Mouse (Mus musculus): Measurements from ENCODE around the gene Hopx. TPM values are rescaled to one million over a fixed set of nuclear protein-coding genes. Genes with fewer than 3 reads are reported as not detected.
A peak's percentile ranks its signal among the peaks of the same experiment; 100 is the strongest.

Gene Hopx
- polyA plus RNA-seq, 2 experiments from 2014 or later: 16.4 to 20.4 TPM

GRCm38 (mm10) chr5:77131879-77132278 is 17.0 kb upstream of the Hopx start:
- no peak for ATAC-seq

- ATAC-seq: peak; percentile 79
Observed at GRCm38 (mm10) chr5:77130310-77131020, 15.5 kb upstream of the Hopx start.

DNA sequence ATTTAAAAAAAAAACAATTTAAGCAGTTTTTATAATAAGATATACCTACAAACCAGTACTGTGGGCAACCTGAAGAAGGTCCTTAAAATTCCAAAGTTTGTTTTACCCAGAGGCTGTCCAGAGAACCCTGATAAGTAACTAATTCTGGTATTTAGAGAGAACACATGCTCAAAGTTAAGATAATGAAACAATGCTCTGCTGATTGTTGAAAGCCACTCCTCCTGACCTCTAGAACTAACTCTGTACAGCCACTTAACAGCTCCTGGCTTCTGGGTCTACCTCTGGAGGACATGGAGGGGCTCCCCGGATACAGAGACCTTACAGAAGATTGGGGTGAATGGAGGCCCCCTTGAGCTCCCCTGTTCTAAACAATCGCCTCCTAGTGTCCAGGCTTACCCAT is 15.0 kb upstream of the Hopx start:
- no peak for ATAC-seq

DNA sequence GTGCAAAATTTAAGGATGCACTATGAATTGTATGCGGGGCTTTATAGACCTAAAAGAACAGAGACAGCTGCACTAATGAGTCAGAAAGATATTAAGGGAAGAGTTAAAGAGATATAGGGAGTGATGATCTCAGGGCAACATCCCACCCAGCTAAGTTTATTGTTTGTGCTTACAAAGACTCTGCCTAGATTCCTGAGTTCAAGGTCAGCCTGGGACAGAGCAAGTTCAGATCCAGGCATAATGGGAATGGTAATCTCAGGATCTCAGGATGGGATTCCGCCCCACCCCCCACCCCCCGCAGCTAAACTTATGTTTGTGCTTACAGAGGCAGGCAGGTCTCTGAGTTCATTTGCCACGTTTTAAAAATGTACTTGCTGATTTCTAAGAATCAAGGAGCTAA is 13.9 kb upstream of the Hopx start:
- no peak for ATAC-seq

GRCm38 (mm10) chr5:77126415-77126968 is 11.6 kb upstream of the Hopx start:
- ATAC-seq: no peak

DNA sequence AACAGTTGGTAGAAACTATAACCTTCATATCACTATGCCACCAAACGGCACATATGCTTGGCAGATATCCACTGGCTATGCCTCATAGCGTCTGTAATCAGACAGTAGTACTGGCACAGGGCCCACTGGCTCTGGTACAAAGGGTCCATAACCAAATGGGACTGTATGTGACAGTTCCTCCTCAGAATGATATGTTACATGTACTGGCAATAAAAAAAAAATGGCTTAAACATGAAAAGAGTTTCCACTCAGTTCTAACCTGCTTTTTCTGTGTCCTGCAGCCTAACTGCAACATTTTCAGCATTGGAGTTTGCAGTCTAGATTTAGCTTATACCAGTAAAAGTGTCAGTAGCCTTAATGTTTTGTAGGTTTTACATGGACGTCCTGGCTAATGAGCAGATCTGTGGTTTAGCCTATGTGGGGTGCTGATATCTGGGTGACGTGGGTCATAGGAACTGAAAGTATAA is 9.9 kb upstream of the Hopx start:
- peak; percentile 73 for ATAC-seq

- ATAC-seq: peak; percentile 59
Observed at GRCm38 (mm10) chr5:77124165-77124564, 9.2 kb upstream of the Hopx start.

GRCm38 (mm10) chr5:77123597-77123996 is 8.7 kb upstream of the Hopx start:
- no peak for ATAC-seq

GRCm38 (mm10) chr5:77122254-77123192 is 7.6 kb upstream of the Hopx start:
- no peak for ATAC-seq

- ATAC-seq: no peak
Observed at GRCm38 (mm10) chr5:77120701-77121100, 5.8 kb upstream of the Hopx start.

DNA sequence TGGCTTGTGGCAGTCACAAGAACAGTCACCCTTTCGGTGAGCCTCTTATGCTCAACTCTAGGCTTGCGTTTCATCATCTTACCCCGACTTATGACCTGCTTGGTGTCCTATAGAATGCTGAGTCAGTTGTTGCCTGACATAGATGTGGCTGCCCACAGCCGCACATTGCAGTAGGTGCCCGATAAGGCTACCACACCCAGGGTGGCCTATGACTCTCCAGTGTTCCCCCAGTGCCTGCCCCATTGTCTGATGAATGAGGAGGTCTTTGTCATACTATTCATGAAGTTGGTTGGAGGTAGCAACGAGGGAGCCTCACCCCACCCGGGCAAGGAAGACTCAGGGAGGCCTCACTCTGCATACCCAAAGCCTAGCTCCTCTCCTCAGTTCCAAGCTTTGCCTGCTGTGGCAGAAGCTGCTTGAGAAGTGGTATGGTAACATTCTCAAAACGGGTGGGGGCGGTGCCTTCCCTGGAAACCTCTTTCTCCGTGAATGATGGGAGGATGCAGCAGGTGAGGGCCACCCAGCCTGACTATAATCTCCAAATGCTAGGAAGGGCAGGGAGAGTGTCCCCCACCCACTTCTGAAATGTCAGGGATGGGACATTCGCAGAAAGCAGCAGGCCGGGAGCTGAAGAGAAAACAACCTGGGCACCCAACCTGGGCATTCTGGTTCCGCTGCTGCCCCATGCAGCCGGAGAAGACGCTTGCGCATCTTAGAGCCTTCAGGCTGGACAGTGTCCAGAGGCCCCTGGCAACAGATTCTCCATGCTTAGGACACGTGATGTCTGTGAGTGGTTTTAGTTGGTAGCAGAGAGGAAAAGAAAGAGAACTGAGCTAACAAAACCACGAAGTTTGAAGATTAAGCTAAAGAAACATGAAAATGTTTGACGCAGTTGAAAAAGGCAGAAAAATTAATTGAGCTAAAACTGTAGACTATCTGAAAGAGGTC is 4.8 kb upstream of the Hopx start:
- ATAC-seq: no peak

- no peak for ATAC-seq
Observed at GRCm38 (mm10) chr5:77115732-77116131, 811 bp upstream of the Hopx start.

GRCm38 (mm10) chr5:77113773-77114172 is 1.1 kb downstream of the Hopx start:
- ATAC-seq: peak; percentile 23

GRCm38 (mm10) chr5:77112066-77112465 is 2.9 kb downstream of the Hopx start:
- ATAC-seq: no peak

GRCm38 (mm10) chr5:77109814-77110213 is 5.1 kb downstream of the Hopx start:
- no peak for ATAC-seq

DNA sequence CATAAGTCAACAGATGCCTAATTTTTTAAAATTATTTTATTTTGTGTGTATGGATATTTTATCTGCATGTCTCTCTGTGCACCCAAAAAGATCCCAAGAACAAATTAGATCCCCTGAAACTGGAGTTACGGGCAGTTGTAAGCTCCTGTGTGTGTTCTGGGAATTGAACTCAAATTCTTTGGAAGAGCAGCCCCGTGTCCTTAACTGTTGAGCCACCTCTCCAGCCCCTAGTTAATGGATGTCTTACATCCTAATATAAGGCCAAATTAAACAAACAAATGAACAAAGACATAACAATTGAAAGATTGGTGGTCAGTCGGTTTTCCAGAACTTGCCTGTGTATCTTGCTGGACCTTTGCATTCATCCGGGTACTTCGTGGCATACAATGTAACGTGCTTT is 6.1 kb downstream of the Hopx start:
- ATAC-seq: no peak

DNA sequence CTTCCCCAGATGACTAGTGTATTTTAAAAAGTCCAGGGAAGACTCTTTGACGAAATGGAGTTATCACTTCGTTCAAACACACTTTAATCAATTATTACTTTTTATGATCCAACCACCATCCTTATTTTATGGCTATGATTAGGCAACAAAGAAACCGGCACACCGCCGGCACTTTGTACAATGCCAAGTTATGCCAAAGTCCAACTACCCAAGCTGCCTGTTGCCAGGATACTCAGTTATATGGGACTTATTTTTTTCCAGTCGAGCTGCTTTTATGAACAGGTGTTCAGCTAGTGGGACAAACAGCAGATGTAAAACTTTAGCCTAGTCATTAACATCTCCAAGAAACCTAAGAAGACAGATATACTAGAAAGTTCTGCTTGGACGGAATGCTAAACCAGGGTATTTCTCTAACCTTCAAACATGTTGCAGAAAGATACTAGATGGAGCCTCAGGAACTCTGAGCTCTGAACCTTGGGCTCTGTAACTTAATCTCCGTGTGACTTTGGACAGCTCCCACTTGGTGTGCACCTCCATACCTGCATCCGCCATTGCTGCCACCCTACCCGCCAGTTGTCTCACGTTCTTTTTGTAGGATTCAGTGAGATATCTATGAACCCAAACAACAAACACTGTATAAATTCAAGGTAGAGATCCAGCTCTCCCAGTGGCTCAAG is 7.6 kb downstream of the Hopx start:
- no peak for ATAC-seq

GRCm38 (mm10) chr5:77102522-77103365 is 12.2 kb downstream of the Hopx start:
- no peak for ATAC-seq

DNA sequence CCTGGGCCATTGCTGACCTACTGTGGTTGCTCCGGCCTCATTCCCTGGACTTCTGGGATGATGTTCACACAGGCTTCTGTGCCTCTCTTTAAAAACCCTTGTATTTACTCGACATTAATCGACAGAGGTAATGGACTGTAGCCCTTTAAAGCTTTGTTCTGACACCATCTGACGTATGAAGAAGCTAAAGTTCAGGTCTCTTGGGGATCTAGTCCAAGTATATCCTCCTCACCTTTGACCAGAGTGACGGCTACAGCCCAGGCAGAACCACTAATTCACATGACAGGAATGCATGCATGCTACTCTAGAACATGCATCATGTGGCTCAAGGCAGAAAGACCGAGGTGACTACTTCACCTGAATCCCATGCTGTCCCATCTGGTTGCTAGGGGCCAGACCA is 14.2 kb downstream of the Hopx start:
- no peak for ATAC-seq

- ATAC-seq: no peak
Observed at GRCm38 (mm10) chr5:77099997-77100380, 14.9 kb downstream of the Hopx start.
